Mouse (Mus musculus) layer of hippocampus, adult 9-11 months (tissue): ENCODE results near the gene Stk26.

Experiments used
- DNase-seq: peaks from one replicate; pipeline ENCODE4 v3.0.0; 2022

Stk26 gene

GRCm38 (mm10) chrX:50926893-50927545 is 86.2 kb downstream of the Stk26 start:
- DNase-seq = no peak

DNA sequence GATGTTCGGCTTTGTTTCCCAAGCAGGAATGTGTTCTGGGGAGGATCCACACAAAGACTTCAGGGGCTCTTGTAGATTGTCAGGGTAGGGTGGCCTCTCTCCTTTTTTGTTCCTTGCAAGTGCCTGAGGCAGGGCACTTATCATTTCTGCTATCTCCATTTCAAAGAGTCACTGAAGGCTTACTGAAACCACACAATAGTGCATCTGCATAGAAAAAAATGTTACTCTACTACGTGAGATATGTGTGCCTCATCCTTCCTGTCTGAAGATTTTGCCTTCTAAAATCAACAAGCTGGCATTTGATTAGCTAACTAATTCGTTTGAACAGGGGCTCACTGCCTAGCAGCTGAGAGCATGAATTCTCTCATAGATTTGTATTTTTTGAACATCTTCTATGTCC is 89.5 kb downstream of the Stk26 start:
- no peak for DNase-seq

GRCm38 (mm10) chrX:50937117-50937516 is 96.3 kb downstream of the Stk26 start:
- DNase-seq = no peak

DNA sequence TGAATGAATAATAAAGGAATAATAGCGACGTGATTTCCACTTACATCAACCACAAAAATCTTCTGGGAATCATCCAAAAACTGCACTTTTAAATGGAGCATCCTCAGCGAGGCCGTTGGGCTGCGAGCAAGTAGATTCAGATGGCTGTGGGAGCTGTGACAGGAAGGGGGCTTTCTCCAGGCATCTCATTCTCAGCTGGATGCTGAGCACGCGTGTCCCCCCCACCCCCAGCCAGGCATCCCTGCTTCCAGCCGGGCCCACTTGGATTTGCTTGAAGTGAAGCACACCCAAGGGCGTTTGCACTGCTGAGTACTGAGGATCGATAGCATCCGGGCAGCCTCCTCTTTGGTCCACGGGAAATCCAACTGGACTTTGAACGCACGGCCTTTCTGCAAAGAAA is 101.8 kb downstream of the Stk26 start, which contains the start of gene Frmd7:
Frmd7 (minus strand) TSS at position 101 of the 400 bp plus-strand sequence.
- no peak for DNase-seq
